Mouse (Mus musculus): ENCODE results near the gene Retreg1.

Gene Retreg1

GRCm38 (mm10) chr15:25918641-25919040 lies 75.7 kb downstream of the Retreg1 start:
- no peak for DNase-seq (ENCODE audit: low read depth, low spot score)

GRCm38 (mm10) chr15:25919995-25920394 lies 77.0 kb downstream of the Retreg1 start:
- no peak for DNase-seq (ENCODE audit: low read depth, low spot score)

- no peak for DNase-seq (ENCODE audit: low read depth, low spot score)
Measured at GRCm38 (mm10) chr15:25920886-25921285, 77.9 kb downstream of the Retreg1 start.

- no peak for DNase-seq (ENCODE audit: low read depth, low spot score)
Measured at GRCm38 (mm10) chr15:25922007-25922406, 79.0 kb downstream of the Retreg1 start.

- DNase-seq (ENCODE audit: low read depth, low spot score): no peak
Measured at GRCm38 (mm10) chr15:25923916-25924315, 80.9 kb downstream of the Retreg1 start.

- DNase-seq (ENCODE audit: low read depth, low spot score): no peak
Measured at GRCm38 (mm10) chr15:25926171-25926570, 83.2 kb downstream of the Retreg1 start.

GRCm38 (mm10) chr15:25927106-25927505 lies 84.1 kb downstream of the Retreg1 start:
- no peak for DNase-seq (ENCODE audit: low read depth, low spot score)

- no peak for DNase-seq (ENCODE audit: low read depth, low spot score)
Measured at GRCm38 (mm10) chr15:25928001-25928400, 85.0 kb downstream of the Retreg1 start.

- DNase-seq (ENCODE audit: low read depth, low spot score): no peak
Measured at GRCm38 (mm10) chr15:25928831-25929230, 85.9 kb downstream of the Retreg1 start.

- DNase-seq (ENCODE audit: low read depth, low spot score): no peak
Measured at GRCm38 (mm10) chr15:25929518-25929917, 86.5 kb downstream of the Retreg1 start.

GRCm38 (mm10) chr15:25929936-25930335 lies 87.0 kb downstream of the Retreg1 start:
- no peak for DNase-seq (ENCODE audit: low read depth, low spot score)

GRCm38 (mm10) chr15:25930657-25931056 lies 87.7 kb downstream of the Retreg1 start:
- DNase-seq (ENCODE audit: low read depth, low spot score): no peak

- DNase-seq (ENCODE audit: low read depth, low spot score): no peak
Measured at GRCm38 (mm10) chr15:25932497-25932896, 89.5 kb downstream of the Retreg1 start.

- no peak for DNase-seq (ENCODE audit: low read depth, low spot score)
Measured at GRCm38 (mm10) chr15:25932937-25933684, 90.1 kb downstream of the Retreg1 start.

GRCm38 (mm10) chr15:25933685-25934108 lies 90.7 kb downstream of the Retreg1 start:
- DNase-seq (ENCODE audit: low read depth, low spot score): no peak

GRCm38 (mm10) chr15:25934411-25934810 lies 91.4 kb downstream of the Retreg1 start:
- DNase-seq (ENCODE audit: low read depth, low spot score): no peak

- DNase-seq (ENCODE audit: low read depth, low spot score): no peak
Measured at GRCm38 (mm10) chr15:25938496-25938895, 95.5 kb downstream of the Retreg1 start.

GRCm38 (mm10) chr15:25940397-25941377 lies 97.7 kb downstream of the Retreg1 start:
- DNase-seq (ENCODE audit: low read depth, low spot score): no peak

GRCm38 (mm10) chr15:25941514-25941913 lies 98.5 kb downstream of the Retreg1 start:
- no peak for DNase-seq (ENCODE audit: low read depth, low spot score)

GRCm38 (mm10) chr15:25942415-25942814 lies 99.4 kb downstream of the Retreg1 start:
- no peak for DNase-seq (ENCODE audit: low read depth, low spot score)

- DNase-seq (ENCODE audit: low read depth, low spot score): no peak
Measured at GRCm38 (mm10) chr15:25943386-25944137, 100.6 kb downstream of the Retreg1 start.

- DNase-seq (ENCODE audit: low read depth, low spot score): no peak
Measured at GRCm38 (mm10) chr15:25945224-25945623, 102.2 kb downstream of the Retreg1 start.

Data from brain, embryonic 18.5 days (tissue).